Mouse (Mus musculus): Measurements from ENCODE around the gene Zfp318. TPM values are rescaled to one million over a fixed set of nuclear protein-coding genes. Genes with fewer than 3 reads are reported as not detected.
A peak's percentile ranks its signal among the peaks of the same experiment; 100 is the strongest.

Zfp318 gene
- total RNA-seq, 2 experiments from 2014 or later: 12.8 to 13.6 TPM

- no peak for DNase-seq
- intact Hi-C loops (cut with DNase I; ENCODE audit: low total_unique reads): no loop called here
Measured at GRCm38 (mm10) chr17:46439176-46439575, 55.6 kb downstream of the Zfp318 start.

- no peak for DNase-seq
- intact Hi-C loops (cut with DNase I; ENCODE audit: low total_unique reads): no loop called here
Measured at GRCm38 (mm10) chr17:46444839-46445579, 61.5 kb downstream of the Zfp318 start.

- intact Hi-C loops (cut with DNase I; ENCODE audit: low total_unique reads): no loop called here
Measured at GRCm38 (mm10) chr17:46446264-46446663, 62.7 kb downstream of the Zfp318 start.

GRCm38 (mm10) chr17:46452683-46453082 lies 69.2 kb downstream of the Zfp318 start:
- intact Hi-C loops (cut with DNase I; ENCODE audit: low total_unique reads): no loop called here
- no peak for DNase-seq

More at GRCm38 (mm10) chr17:46446264-46446663, 62.7 kb downstream of the Zfp318 start:
- no peak for DNase-seq

- intact Hi-C loops (cut with DNase I; ENCODE audit: low total_unique reads): no loop called here
- DNase-seq: no peak
Measured at GRCm38 (mm10) chr17:46453302-46453948, 69.9 kb downstream of the Zfp318 start.

GRCm38 (mm10) chr17:46453970-46454411 lies 70.5 kb downstream of the Zfp318 start:
- intact Hi-C loops (cut with DNase I; ENCODE audit: low total_unique reads): no loop called here
- no peak for DNase-seq

- intact Hi-C loops (cut with DNase I; ENCODE audit: low total_unique reads): no loop called here
- no peak for DNase-seq
Measured at GRCm38 (mm10) chr17:46454539-46454938, 71.0 kb downstream of the Zfp318 start.

- DNase-seq: peak; percentile 29
Measured at GRCm38 (mm10) chr17:46455110-46455691, 71.7 kb downstream of the Zfp318 start.

GRCm38 (mm10) chr17:46457791-46458190 lies 74.3 kb downstream of the Zfp318 start:
- intact Hi-C loops (cut with DNase I; ENCODE audit: low total_unique reads): no loop called here

More at GRCm38 (mm10) chr17:46455110-46455691, 71.7 kb downstream of the Zfp318 start:
- intact Hi-C loops (cut with DNase I; ENCODE audit: low total_unique reads): no loop called here

GRCm38 (mm10) chr17:46458439-46458838 lies 74.9 kb downstream of the Zfp318 start:
- intact Hi-C loops (cut with DNase I; ENCODE audit: low total_unique reads): no loop called here
- DNase-seq: no peak

More at GRCm38 (mm10) chr17:46457791-46458190, 74.3 kb downstream of the Zfp318 start:
- DNase-seq: peak; percentile 59

GRCm38 (mm10) chr17:46460673-46461072 lies 77.1 kb downstream of the Zfp318 start:
- DNase-seq: no peak
- intact Hi-C loops (cut with DNase I; ENCODE audit: low total_unique reads): no loop called here

- intact Hi-C loops (cut with DNase I; ENCODE audit: low total_unique reads): no loop called here
- DNase-seq: no peak
Measured at GRCm38 (mm10) chr17:46461347-46461746, 77.8 kb downstream of the Zfp318 start.

- intact Hi-C loops (cut with DNase I; ENCODE audit: low total_unique reads): no loop called here
- DNase-seq: no peak
Measured at GRCm38 (mm10) chr17:46462226-46462625, 78.7 kb downstream of the Zfp318 start.

GRCm38 (mm10) chr17:46467830-46468229 lies 84.3 kb downstream of the Zfp318 start:
- no peak for DNase-seq
- intact Hi-C loops (cut with DNase I; ENCODE audit: low total_unique reads): no loop called here

Other genes with a start within 250 kb of the Zfp318 start
- gene Rsph9, start 239.5 kb upstream of the Zfp318 start, total RNA-seq (2021): under 1 TPM; 0.43 to 0.66 TPM
- gene Mad2l1bp, start 230.2 kb upstream of the Zfp318 start, total RNA-seq (2021): 10 to 100 TPM; 14.6 to 15.6 TPM
- 10 to 100 TPM; 45.4 to 56.3 TPM for gene Gtpbp2, start 222.7 kb upstream of the Zfp318 start, total RNA-seq (2021)
- 10 to 100 TPM; 11.2 to 13.5 TPM for gene Polh, start 181.1 kb upstream of the Zfp318 start, total RNA-seq (2021)
- gene Xpo5, start 180.9 kb upstream of the Zfp318 start, total RNA-seq (2021): 10 to 100 TPM; 11.5 to 12.6 TPM
- 10 to 100 TPM; 14.5 to 15.1 TPM for gene Polr1c, start 135.7 kb upstream of the Zfp318 start, total RNA-seq (2021)
- gene Yipf3, start 135.7 kb upstream of the Zfp318 start, total RNA-seq (2021): 10 to 100 TPM; 59.0 to 62.2 TPM
- gene Lrrc73, start 130.2 kb upstream of the Zfp318 start, total RNA-seq (2021): under 1 TPM; 0.29 to 0.84 TPM
- 10 to 100 TPM; 34.9 to 42.0 TPM for gene Tjap1, start 100.7 kb upstream of the Zfp318 start, total RNA-seq (2021)
- gene Dlk2, start 86.3 kb upstream of the Zfp318 start, total RNA-seq (2021): under 1 TPM; 0.35 to 0.59 TPM
- gene Abcc10, start 55.4 kb upstream of the Zfp318 start, total RNA-seq (2021): 1 to 10 TPM; 2.3 to 2.8 TPM
- gene Crip3, start 45.2 kb downstream of the Zfp318 start, total RNA-seq (2021): 1 to 10 TPM in 1 of 2 experiments, under 1 TPM in 1; 0.78 to 1.7 TPM
- gene Slc22a7, start 54.7 kb downstream of the Zfp318 start, total RNA-seq (2021): not detected
- 1 to 10 TPM; 3.3 to 4.6 TPM for gene Ttbk1, start 103.9 kb downstream of the Zfp318 start, total RNA-seq (2021)
- gene Dnph1, start 113.0 kb downstream of the Zfp318 start, total RNA-seq (2021): 1 to 10 TPM; 4.8 to 6.3 TPM
- 10 to 100 TPM in 1 of 2 experiments, 1 to 10 TPM in 1; 9.5 to 11.9 TPM for gene Cul9, start 162.7 kb downstream of the Zfp318 start, total RNA-seq (2021)
- gene Srf, start 172.4 kb downstream of the Zfp318 start, total RNA-seq (2021): 10 to 100 TPM; 48.7 to 66.2 TPM
- 1 to 10 TPM; 5.8 to 7.2 TPM for gene Ptk7, start 245.8 kb downstream of the Zfp318 start, total RNA-seq (2021)

Measured in gastrocnemius, postnatal 14 days (tissue).